Mouse (Mus musculus) urinary bladder, postnatal 4 days (tissue): ENCODE results near the gene Lhx1.

Experiments
- DNase-seq, 2 experiments: peaks; one replicate each; pipeline ENCODE4 v3.0.0; 2021 to 2022; ENCODE audit warnings: low spot score in 2 of 2

Gene Lhx1

GRCm38 (mm10) chr11:84496901-84497300 lies 28.4 kb downstream of the Lhx1 start:
- DNase-seq: no peak

DNA sequence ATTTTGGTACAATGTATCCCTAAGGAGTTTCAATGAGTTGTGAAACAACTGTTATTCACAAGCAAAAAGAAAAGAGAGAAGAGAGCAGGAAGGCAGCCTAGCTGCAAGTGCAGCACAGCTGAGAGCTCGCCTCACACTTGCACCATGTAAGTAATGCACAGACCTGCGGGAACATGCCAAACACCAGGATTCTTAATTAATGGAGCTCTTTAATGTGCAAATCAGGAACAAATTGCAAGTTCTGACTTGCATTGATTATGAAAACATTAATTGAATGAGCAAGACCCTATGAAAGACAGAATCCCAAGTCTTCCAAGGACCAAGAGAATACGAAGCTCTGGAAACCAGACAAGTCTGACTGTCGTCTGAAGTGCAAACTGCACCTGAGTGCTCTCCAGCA lies 29.6 kb downstream of the Lhx1 start:
- no peak for DNase-seq

DNA sequence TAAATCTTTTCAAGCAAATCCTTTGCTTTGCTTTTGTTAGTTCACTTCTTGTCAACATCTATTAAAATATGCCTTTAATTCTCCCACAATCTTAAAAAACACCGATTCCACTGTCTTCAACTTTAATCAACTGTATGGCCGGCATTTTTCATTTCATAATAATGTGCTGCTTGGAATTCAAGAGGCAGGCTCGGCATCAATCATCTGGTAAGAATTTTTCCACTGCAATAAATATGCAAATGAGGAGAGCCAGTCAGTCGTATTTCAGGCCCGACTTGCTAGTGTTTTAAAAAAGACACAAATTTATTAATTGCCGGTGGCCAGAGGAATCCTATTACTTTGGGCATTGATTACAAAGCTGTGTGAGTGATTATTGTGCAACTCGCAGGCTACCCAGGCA lies 43.7 kb downstream of the Lhx1 start:
- no peak for DNase-seq

DNA sequence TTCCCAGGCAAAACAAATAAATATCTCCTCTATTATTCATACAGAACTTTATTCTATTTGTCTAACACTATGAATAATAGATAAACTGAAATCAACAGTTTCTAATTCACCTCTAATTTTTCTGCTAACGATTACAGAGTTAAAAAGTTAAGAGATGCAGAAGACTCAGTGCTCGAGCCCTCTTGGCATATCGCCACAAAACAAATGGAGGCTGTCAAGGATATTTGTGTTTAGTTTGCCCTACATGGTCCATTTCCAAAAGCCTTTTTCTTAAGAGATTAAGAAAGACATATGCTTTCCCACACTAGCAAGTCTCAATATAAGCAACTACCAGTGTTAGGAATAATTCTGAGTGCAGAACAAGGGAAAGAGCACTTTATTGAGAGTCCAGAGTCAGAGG lies 44.9 kb downstream of the Lhx1 start:
- no peak for DNase-seq

GRCm38 (mm10) chr11:84476641-84477040 lies 48.7 kb downstream of the Lhx1 start:
- DNase-seq: no peak

- DNase-seq: no peak
Measured at GRCm38 (mm10) chr11:84475991-84476390, 49.3 kb downstream of the Lhx1 start.

GRCm38 (mm10) chr11:84473093-84473667 lies 52.2 kb downstream of the Lhx1 start:
- DNase-seq: no peak
